Mouse (Mus musculus) mature B cell (primary cell): Measurements from ENCODE around the gene Scarb2.
"Not testable (repeated sequence)": the region's sequence is repeated elsewhere in the genome, so short reads cannot be mapped to it uniquely, and the experiment has no call there.

ENCODE experiments used
- in situ Hi-C: fragments of 300-500 bp; cut with MboI; formaldehyde crosslinking; loops from 2 replicates; pipeline ENCODE4 v1.14.3; 2019

The Scarb2 gene

DNA sequence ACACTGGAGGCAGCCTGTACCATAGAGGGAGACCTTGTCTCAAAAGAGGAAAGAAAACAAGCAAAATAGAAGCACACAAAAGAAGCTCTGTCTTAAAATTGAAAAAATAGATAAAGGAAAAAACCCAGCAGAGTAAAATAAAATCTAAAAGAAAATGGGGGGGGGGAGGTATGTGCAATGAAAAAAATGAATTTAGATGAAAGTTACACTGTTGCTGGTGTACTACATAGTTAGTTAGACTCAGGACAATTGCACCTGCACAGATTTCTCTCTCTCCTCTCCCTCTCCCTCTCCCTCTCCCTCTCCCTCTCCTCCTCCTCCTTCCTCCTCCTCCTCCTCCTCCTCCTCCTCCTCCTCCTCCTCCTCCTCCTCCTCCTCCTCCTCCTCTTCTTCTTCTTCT lies at the start of gene Scarb2:
Scarb2 (minus strand) TSS at position 101 of the 400 bp plus-strand sequence.
- in situ Hi-C loops, result loop anchor here (5.0 kb wide), 1 partner anchor 69 kb away; the partner anchor contains the start of gene Nup54

- in situ Hi-C loops, result no loop called here
Measured at GRCm38 (mm10) chr5:92555905-92556304, 49.3 kb upstream of the Scarb2 start.

- in situ Hi-C loops, result no loop called here
Measured at GRCm38 (mm10) chr5:92554891-92555511, 48.4 kb upstream of the Scarb2 start, which contains the start of gene Fam47e. TSS of gene Fam47e (plus strand) at chr5:92555069.

DNA sequence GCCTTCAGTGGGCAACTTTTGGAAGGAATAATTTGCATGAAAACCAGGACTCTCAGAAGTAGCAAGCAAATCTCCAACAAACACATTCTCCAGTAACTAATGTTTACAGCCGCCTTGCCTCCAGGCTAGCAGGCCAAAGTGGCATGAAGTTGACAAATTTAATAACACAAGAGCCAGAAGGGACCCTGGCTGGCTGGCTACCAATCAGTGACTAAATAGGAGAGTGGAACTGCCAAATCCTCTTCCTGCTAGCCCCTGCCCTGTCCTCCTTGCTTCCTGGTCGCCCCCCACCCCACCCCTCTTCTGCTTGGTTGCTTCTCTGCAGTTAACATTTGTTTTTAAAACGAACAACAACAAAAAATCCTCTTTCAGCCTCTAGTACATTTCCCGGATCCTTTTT lies 47.8 kb upstream of the Scarb2 start:
- in situ Hi-C loops, result no loop called here

GRCm38 (mm10) chr5:92553939-92554338 lies 47.3 kb upstream of the Scarb2 start:
- in situ Hi-C loops, result no loop called here

DNA sequence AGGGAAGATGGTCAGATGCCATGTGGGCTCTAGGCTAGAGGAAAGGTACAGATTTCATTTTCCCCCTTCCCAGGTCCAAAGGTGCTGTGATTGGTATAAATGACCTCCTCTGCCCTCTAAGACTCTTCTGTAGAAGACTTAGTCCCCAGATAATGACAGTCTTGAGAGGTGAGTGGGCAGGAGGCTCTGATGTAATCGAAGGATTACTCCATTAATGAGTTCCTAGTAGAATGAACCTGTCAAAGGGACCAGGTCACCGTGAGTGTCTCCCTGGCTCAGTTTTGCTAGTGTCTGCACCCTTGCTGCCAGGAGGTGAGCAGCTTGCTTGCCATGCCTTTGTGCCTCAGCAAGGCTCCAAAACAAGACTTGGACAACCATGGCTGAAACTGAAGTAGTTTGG lies 46.0 kb upstream of the Scarb2 start:
- in situ Hi-C loops, result no loop called here

DNA sequence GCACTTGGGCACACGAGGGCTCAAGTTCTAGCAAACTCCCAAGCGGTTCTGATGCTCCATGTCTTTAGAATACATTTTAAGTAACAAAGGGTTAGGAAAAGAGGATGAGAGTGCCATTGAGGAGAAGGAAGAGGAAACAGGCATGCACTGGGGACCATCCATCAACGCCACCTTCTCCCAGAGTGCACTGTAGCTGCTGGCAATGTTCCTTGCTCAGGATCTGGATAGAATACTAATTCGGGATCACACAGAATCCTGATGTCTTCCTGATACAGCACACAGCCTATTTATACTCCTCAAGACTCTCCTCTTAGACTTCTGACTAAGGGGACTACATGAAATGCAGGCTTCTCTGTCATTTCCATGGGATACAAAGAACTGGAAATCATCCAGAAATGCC lies 33.1 kb upstream of the Scarb2 start:
- in situ Hi-C loops, result no loop called here

DNA sequence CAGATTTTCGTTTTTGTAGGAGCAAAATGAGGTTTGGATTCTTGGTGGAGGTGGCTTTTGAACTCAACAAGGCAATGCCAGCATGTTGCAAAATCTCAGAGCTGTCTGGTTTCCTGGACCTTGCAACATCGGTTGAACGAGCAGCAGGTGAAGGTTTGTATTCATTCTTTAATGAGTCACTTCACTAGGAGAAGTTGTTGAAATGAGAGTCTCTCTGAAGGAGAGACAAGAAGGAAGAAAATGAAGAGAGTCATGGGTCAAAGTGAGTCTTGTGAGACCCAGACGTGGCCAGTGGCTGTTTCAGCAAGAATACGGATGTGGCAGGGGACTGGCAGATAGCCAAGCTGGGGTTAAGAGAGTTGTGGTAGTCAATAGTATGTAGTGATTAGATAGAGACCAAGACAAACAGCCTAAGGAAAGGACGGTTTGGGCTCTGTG lies 18.2 kb upstream of the Scarb2 start:
- in situ Hi-C loops, result no loop called here

- in situ Hi-C loops, result not testable (repeated sequence)
Measured at GRCm38 (mm10) chr5:92521131-92521530, 14.5 kb upstream of the Scarb2 start.

DNA sequence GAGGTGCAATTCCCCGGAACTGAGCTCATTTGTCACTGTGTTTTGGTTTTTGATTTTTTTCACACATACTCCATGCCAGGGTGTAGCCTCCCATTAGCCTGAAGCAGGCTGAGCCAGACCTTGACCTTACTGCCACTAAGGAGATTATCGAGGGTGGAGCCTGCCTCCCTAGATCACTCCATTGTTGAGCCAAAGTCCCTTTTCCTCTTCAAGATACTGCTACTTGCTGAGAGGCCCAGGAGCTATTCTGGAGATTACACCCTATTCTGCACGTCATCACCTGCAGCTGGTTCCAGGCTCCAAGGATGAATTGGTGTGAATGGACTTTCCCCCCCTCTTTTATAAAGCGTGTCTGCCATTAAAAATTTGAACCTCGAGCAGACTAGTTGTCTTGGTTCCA lies 5.4 kb upstream of the Scarb2 start:
- in situ Hi-C loops, result no loop called here

DNA sequence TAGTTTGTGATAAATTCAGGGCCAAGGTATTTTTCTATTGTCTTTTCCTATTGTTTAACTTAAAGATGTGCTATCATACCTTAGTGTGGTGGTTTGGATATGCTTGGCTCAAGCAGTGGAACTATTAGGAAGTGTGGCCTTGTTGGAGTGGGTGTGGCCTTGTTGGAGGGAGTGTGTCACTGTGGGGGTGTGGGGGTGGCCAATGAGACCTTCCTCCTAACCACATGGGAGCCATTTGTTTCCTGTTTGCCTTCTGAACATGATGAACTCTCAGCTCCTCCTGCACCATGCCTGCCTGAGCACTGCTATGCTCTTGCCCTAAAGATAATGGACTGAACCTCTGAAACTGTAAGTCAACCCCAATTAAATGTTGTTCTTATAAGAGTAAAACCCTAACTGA lies 4.6 kb upstream of the Scarb2 start:
- in situ Hi-C loops, result no loop called here

- in situ Hi-C loops, result loop anchor here (5.0 kb wide), 1 partner anchor 72 kb away; the partner anchor contains the start of gene Nup54
Measured at GRCm38 (mm10) chr5:92508853-92509252, 2.2 kb upstream of the Scarb2 start.

- in situ Hi-C loops, result loop anchor here (5.0 kb wide), 1 partner anchor 69 kb away; the partner anchor contains the start of gene Nup54
Measured at GRCm38 (mm10) chr5:92506301-92506729, 318 bp downstream of the Scarb2 start.

GRCm38 (mm10) chr5:92505402-92505865 lies 1.2 kb downstream of the Scarb2 start:
- in situ Hi-C loops, result loop anchor here (5.0 kb wide), 1 partner anchor 68 kb away; the partner anchor contains the start of gene Nup54

DNA sequence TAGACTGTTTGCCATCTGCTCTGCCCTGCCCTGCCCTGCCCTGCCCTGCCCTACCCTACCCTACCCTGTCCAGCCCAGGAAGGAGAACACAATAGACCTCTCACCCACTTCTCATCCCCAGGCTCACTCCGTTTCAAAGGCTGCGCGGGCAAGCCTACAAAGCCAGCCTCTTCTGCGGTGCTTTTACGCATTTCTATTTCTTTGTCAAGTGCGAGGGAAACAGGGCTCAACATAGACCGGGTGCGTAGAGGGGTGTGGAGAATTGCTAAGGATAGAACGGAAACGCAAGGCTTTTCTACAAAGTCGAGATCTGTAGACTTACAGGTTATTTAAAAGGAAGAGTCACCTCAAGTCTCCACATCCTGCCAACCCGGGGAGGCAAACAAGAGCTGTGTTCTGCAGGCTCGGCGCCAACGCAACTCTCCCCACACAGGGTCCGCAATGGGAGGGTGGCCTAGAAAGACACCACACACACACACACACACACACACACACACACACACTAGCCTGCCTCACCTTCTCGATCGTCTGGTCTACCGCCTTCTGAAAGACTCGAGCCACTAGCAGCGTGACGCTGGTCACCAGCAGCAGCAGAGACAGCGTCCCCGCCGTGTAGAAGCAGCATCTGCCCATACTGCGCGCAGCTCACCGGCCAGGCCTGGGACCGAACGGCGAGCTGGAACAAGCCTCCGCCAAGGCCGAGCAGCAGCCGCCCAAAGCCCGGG lies 1.8 kb downstream of the Scarb2 start:
- in situ Hi-C loops, result loop anchor here (5.0 kb wide), 1 partner anchor 68 kb away; the partner anchor contains the start of gene Nup54

- in situ Hi-C loops, result no loop called here
Measured at GRCm38 (mm10) chr5:92503856-92504618, 2.6 kb downstream of the Scarb2 start.

DNA sequence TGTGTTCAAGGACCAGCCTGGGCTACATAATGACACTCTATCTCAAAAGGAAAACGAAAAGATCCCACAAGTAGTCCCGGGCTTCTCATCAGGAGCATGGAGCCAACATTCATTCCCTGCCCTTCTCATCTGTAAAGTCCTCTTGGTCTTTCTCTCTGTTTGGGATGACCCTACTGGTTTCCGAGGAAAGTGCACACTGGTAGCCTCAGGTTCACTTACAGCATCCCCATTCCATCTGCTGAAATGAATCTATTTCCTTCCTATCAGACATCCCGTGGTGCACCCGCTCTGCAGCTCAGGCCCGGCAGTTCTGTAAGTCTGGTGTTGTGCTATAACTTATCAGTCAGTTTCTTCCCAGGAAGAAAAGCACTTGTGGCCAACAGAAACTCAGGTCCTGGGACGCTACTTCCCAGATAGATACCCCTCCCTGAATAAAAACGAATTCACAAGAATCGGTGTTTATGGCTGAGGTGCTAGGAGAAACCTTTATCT lies 3.2 kb downstream of the Scarb2 start:
- in situ Hi-C loops, result no loop called here

DNA sequence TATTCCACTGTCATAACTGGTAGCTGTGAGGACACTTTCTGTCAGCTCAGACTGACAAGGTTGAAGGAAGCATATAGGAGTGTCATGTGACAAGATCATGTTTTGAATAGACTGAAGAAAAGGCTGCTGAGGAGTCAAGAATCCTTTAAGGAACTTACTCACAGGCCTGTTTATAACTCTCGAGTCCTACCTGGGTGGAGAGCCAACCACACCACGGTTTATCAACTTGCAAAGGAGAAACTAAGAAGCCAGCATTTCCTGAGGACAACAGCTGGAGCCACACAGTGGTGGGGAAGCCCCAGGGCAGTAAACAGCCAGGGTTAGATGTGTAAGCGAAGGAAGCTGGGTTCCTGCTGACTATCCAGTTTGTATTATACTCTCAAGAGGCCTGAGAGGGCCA lies 7.3 kb downstream of the Scarb2 start:
- in situ Hi-C loops, result no loop called here

DNA sequence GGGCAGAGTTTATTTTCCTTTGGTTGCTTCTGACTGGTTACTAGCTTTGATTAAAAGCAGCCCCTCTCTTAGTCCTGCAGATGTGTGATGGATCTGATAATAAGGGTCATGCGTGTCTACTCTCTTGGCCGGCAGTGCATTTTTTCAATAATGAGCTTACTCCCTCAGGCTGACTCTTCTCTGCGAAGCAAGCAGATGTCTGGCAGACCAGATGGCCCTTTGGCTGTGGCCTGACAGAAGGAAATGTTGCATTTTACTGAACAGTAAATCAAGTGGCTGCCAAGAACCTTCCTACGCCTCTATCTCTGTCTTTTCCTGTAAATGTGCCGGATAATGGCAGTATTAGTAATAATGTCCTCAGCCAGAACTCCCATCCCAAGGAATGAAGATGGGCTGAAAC lies 8.0 kb downstream of the Scarb2 start:
- in situ Hi-C loops, result no loop called here

DNA sequence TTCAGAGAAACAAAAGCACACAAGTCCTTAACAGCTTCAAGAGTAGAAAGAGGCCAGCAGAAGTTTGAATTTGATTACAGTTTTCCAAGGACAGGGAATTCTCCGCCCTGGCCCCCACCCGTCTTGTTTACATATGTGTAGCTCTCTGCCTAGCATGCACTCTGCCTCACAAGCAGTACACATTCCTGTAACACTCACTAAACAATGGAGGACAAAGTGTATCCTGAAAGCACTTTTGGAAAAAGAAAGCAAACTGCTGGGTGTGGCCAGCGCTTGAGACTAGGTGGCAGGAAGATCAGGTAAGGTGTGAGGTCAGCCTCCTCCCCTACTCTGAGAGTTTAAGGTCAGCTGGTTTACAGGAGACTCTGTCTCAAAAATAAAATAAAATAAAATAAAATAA lies 8.4 kb downstream of the Scarb2 start:
- in situ Hi-C loops, result no loop called here

DNA sequence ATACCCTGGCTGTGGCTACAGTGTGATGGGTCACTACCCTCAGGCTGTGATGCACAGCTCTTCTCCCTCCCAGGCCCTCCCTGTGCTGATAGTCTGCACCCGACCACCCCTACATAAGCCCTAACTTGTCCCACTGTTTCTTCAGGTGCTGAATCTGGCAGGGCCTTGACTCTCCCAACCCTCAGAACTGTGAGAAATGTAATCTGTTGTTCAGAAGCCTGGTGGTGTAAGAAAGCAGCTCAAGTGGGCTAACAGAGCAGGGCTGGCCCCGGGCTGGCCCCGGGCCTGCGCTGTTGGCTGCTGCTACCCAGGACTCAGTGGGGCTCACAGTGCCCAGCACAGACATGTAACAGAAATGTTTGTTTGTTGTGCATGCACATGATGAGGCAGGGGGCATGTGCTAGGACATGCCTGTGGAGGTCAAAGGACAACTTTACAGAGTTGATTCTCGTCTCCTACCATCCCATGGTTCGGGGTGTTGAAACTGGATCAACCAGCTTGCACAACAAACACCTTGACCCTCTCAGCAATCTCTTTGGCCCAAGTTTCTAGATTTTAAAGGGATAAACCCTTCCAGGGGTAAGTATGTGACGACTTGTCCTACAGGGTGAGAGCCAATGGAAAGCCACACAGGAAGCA lies 10.7 kb downstream of the Scarb2 start:
- in situ Hi-C loops, result no loop called here

DNA sequence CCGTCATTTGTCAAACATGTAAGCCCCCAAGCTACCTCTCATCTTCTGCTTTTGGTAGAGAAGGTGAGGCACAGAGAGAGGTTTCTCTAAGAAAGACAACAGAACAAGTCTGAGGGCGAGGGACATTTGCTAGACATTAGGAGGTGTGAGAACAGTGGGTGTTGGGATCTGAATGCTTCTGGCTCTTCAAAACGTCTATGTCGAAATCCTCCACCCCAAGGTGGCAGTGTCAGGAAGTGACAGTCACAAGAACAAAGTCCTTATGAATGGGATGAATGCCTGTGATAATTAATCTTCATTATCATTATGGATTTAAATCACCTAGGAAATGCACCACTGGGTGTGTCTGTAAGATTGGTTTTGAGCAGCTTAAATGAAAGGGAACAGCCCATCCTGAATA lies 11.3 kb downstream of the Scarb2 start:
- in situ Hi-C loops, result no loop called here
